Mouse (Mus musculus) midbrain, embryonic 14.5 days (tissue): ENCODE data around the gene Wdr70. TPM values are rescaled to one million over a fixed set of nuclear protein-coding genes. Genes with fewer than 3 reads are reported as not detected.
"Not testable (repeated sequence)": the region's sequence is repeated elsewhere in the genome, so short reads cannot be mapped to it uniquely, and the experiment has no call there.

Experiments
- ATAC-seq: fragments of 200-750 bp; cut with Nextera tagmentation; 2 replicates; pipeline ENCODE4 v1.8.0; 2017; ENCODE audit warnings: moderate number of reproducible peaks, moderate library complexity; ENCODE audit not compliant: low FRiP score, low TSS enrichment
- DNase-seq: peaks from one replicate; pipeline ENCODE4 v3.0.0-alpha.2; 2015
- H3K27ac ChIP-seq: fragments of 300-500 bp; sonication (generic); replicated peaks from 2 replicates; pipeline ENCODE4 v1.5.1; 2014; ENCODE audit warnings: mild to moderate bottlenecking, low read depth, low read length, moderate library complexity
- H3K27me3 ChIP-seq: fragments of 300-500 bp; sonication (generic); 2 replicates; pipeline ENCODE4 v1.6.1; 2014; ENCODE audit warnings: low read length, control low read depth, mixed read lengths; ENCODE audit not compliant: control insufficient read depth, insufficient read depth
- H3K36me3 ChIP-seq: fragments of 300-500 bp; sonication (generic); 2 replicates; pipeline ENCODE4 v1.6.1; 2014; ENCODE audit warnings: low read length, control low read depth; ENCODE audit not compliant: control insufficient read depth, insufficient read depth
- H3K4me1 ChIP-seq: fragments of 300-500 bp; sonication (generic); 2 replicates; pipeline ENCODE4 v1.6.1; 2014; ENCODE audit warnings: mild to moderate bottlenecking, antibody characterized with exemption, low read length, control low read depth; ENCODE audit not compliant: control insufficient read depth, insufficient read depth
- H3K4me2 ChIP-seq: fragments of 300-500 bp; sonication (generic); 2 replicates; pipeline ENCODE4 v1.6.1; 2014; ENCODE audit warnings: mild to moderate bottlenecking, low read length, moderate library complexity
- H3K4me3 ChIP-seq: fragments of 300-500 bp; sonication (generic); replicated peaks from 2 replicates; pipeline ENCODE4 v1.5.1; 2014; ENCODE audit warnings: low read depth, low read length
- H3K9ac ChIP-seq: fragments of 300-500 bp; sonication (generic); replicated peaks from 2 replicates; pipeline ENCODE4 v1.6.1; 2014; ENCODE audit warnings: mild to moderate bottlenecking, low read length, moderate library complexity
- H3K9me3 ChIP-seq: fragments of 300-500 bp; sonication (generic); 2 replicates; pipeline ENCODE4 v1.6.1; 2016; ENCODE audit warnings: low read length, control low read depth, mixed read lengths; ENCODE audit not compliant: control insufficient read depth
- WGBS: fragments of 180-500 bp; shearing (Covaris S2); extraction: QIAGEN DNeasy Blood & Tissue Kit; methylation state at CpG from one replicate; pipeline ENCODE4 v1.1.7; 2014; 5-methylcytosine and 5-hydroxymethylcytosine counted together
- polyA plus RNA-seq: library from polyadenylated mRNA; unstranded; fragments of >200 nt; fragmentation: Nextera tagmentation; extraction: Ambion mirVana; gene quantifications from 2 replicates; pipeline ENCODE4 v1.2.1, GENCODE M21; 2014

The Wdr70 gene
- polyA plus RNA-seq, 1 experiment from 2014 or later, result 70.6 TPM

DNA sequence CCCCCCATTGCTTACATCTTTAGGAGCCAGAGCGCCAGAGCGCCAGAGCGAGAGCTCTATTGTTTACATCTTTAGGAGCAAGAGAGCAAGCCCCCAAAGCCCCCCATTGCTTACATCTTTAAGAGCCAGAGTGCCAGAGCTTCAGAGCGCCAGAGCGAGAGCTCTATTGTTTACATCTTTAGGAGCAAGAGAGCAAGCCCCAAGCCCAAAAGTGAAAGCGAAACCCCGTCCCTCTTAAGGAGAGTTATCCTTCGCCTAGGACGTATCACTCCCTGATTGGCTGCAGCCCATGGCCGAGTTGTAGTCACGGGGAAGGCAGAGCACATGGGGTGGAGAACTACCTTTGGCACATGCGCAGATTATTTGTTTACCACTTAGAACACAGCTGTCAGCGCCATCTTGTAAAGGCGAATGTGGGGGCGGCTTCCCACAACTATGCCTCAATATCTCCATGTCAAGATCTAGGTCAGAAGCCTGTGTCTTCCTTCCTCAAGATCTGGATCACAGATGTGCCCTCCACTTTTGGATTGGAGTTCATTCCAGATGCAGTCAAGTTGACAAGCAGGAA lies 3.0 kb upstream of the Wdr70 start:
- H3K4me2 ChIP-seq, H3K4me1 ChIP-seq, ATAC-seq, H3K27ac ChIP-seq, H3K4me3 ChIP-seq, H3K9ac ChIP-seq, H3K36me3 ChIP-seq, H3K27me3 ChIP-seq, DNase-seq, H3K9me3 ChIP-seq: not testable (repeated sequence)
- WGBS, result 87% methylated on average over 13 of the region's 15 CpGs

GRCm38 (mm10) chr15:8097853-8098252 lies 1.2 kb downstream of the Wdr70 start:
- DNase-seq (peak; percentile 56), ATAC-seq (no peak)
- Histone ChIP-seq H3K4me2 (peak overlapping the region; percentile 64), H3K4me3 (peak overlapping the region; percentile 80; the same call in 1 of the 2 replicates), H3K9ac (no peak overlapping the region), H3K9me3 (no peaks in the 10 kb centered on the region), H3K36me3 (peaks cover 22% of the 10 kb centered on the region), H3K27ac (no peak overlapping the region), H3K27me3 (no peaks in the 10 kb centered on the region), H3K4me1 (peaks cover 5% of the 10 kb centered on the region; the same call in 1 of the 2 replicates)
- WGBS, result 30% methylated on average over 7 of the region's 7 CpGs

- not testable (repeated sequence) for H3K27ac ChIP-seq, H3K4me2 ChIP-seq, H3K27me3 ChIP-seq, H3K4me3 ChIP-seq, ATAC-seq, H3K9me3 ChIP-seq, DNase-seq, H3K9ac ChIP-seq, H3K4me1 ChIP-seq
- H3K36me3 ChIP-seq, result peaks cover 50% of the 10 kb centered on the region
- WGBS, result 88% methylated on average over 1 of the region's 1 CpGs
These were observed 6.3 kb downstream of the Wdr70 start for GRCm38 (mm10) chr15:8092668-8093067.

- Histone ChIP-seq H3K4me2 (no peak overlapping the region), H3K4me3 (no peak overlapping the region), H3K36me3 (peaks cover 43% of the 10 kb centered on the region), H3K4me1 (no peaks in the 10 kb centered on the region), H3K27me3 (no peaks in the 10 kb centered on the region), H3K9me3 (no peaks in the 10 kb centered on the region), H3K27ac (no peak overlapping the region), H3K9ac (no peak overlapping the region)
- DNase-seq (no peak), ATAC-seq (no peak)
- 96% methylated on average over 2 of the region's 2 CpGs for WGBS
These were observed 8.3 kb downstream of the Wdr70 start for GRCm38 (mm10) chr15:8090685-8091084.

- Histone ChIP-seq H3K4me1 (no peaks in the 10 kb centered on the region), H3K4me2 (no peak overlapping the region), H3K4me3 (no peak overlapping the region), H3K36me3 (peaks cover 34% of the 10 kb centered on the region), H3K27me3 (no peaks in the 10 kb centered on the region), H3K9ac (no peak overlapping the region), H3K9me3 (no peaks in the 10 kb centered on the region), H3K27ac (no peak overlapping the region)
- DNase-seq (no peak), ATAC-seq (no peak)
- WGBS, result 86% methylated on average over 3 of the region's 3 CpGs
These were observed 10.3 kb downstream of the Wdr70 start for GRCm38 (mm10) chr15:8088715-8089114.

GRCm38 (mm10) chr15:8087293-8087692 lies 11.7 kb downstream of the Wdr70 start:
- 97% methylated on average over 4 of the region's 4 CpGs for WGBS
- no peak for DNase-seq
- H3K4me1 ChIP-seq, result no peaks in the 10 kb centered on the region
- no peaks in the 10 kb centered on the region for H3K27me3 ChIP-seq
- H3K27ac ChIP-seq, result no peak overlapping the region
- ATAC-seq, result no peak
- H3K9ac ChIP-seq, result no peak overlapping the region
- H3K4me3 ChIP-seq, result no peak overlapping the region
- H3K9me3 ChIP-seq, result no peaks in the 10 kb centered on the region
- H3K4me2 ChIP-seq, result no peak overlapping the region
- peaks cover 25% of the 10 kb centered on the region for H3K36me3 ChIP-seq

DNA sequence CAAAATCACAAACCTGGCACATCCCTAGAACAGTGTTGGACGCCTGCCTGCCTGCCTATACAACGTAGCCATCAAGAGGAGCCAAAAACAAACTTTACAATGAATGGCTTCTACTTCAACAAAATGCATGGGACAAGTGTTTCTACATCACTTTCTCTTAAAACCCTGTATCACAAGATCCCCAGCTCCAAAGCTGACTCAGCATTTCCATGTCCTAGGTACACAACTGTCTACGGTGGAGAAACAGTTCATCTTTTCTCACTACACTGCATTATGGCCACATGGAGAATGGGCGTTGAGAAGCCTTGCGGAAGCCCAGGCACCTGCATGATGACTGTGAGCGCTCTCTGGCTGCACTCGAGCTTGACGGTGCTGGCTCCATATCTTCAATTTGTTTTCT lies 16.9 kb downstream of the Wdr70 start:
- Histone ChIP-seq H3K4me1 (no peaks in the 10 kb centered on the region), H3K27ac (no peak overlapping the region), H3K4me3 (no peak overlapping the region), H3K9ac (no peak overlapping the region), H3K4me2 (no peak overlapping the region), H3K27me3 (no peaks in the 10 kb centered on the region), H3K36me3 (peaks cover 42% of the 10 kb centered on the region), H3K9me3 (no peaks in the 10 kb centered on the region)
- no peak for DNase-seq
- 95% methylated on average over 8 of the region's 8 CpGs for WGBS
- ATAC-seq, result no peak

DNA sequence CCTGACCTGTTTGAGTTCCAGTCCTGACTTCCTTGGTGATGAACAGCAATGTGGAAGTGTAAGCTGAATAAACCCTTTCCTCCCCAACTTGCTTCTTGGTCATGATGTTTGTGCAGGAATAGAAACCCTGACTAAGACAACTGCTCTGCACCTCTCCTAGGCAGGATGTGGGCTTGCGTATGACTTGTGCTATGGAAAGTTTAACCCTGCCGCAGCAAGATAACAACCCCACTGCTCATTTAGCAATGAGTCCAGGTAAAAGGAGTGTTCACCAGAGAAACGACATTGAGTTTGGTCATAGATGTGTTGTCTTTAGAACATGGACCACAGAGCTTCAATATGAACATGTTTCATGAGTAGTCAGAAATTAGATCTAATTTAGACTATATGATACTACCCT lies 25.9 kb downstream of the Wdr70 start:
- not testable (repeated sequence) for H3K9me3 ChIP-seq, H3K27ac ChIP-seq, H3K9ac ChIP-seq, H3K4me2 ChIP-seq, H3K4me3 ChIP-seq, H3K4me1 ChIP-seq, DNase-seq, ATAC-seq, H3K27me3 ChIP-seq
- H3K36me3 ChIP-seq, result peaks cover 35% of the 10 kb centered on the region
- 98% methylated on average over 3 of the region's 3 CpGs for WGBS

DNA sequence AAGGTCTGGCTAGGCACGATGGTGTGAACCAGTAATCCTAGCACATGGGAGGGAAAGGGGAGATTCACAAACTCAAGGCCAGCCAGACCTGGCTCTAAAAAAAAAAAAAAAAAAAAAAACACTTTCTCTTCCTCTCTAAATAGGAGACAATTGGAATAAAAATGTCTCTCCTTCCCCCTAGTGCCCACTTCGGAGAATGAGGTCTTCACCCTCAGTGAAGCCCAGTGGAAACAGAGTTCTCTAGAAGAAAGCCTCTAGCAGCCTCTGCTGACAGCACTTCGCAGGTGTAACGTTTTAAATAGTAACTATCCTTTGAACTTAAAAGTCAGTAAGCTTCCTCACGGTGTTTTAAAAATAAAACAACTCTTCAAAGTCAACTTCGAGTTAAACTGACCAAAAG lies 33.8 kb downstream of the Wdr70 start:
- Histone ChIP-seq H3K4me3 (no peak overlapping the region), H3K4me1 (no peaks in the 10 kb centered on the region), H3K27ac (no peak overlapping the region), H3K36me3 (peaks cover 22% of the 10 kb centered on the region), H3K4me2 (no peak overlapping the region), H3K9me3 (no peaks in the 10 kb centered on the region), H3K27me3 (no peaks in the 10 kb centered on the region), H3K9ac (no peak overlapping the region)
- WGBS, result 83% methylated on average over 6 of the region's 6 CpGs
- ATAC-seq, result no peak
- DNase-seq, result peak; percentile 39
